Mouse (Mus musculus) induced T-regulatory cell, adult 2 months (primary cell): Measurements from ENCODE around the gene Ywhag.

Experiments
- DNase-seq: peaks from one replicate; pipeline ENCODE4 v3.0.0-alpha.2; 2012; ENCODE audit warnings: low read depth

The Ywhag gene

GRCm38 (mm10) chr5:135887675-135888102, 46.7 kb downstream of the Ywhag start, which contains the start of gene Hspb1:
Hspb1 (plus strand) TSS chr5:135887919.
- DNase-seq: no peak

GRCm38 (mm10) chr5:135884641-135885040, 49.8 kb downstream of the Ywhag start:
- no peak for DNase-seq

GRCm38 (mm10) chr5:135879449-135880158, 54.8 kb downstream of the Ywhag start:
- no peak for DNase-seq

GRCm38 (mm10) chr5:135877831-135878231, 56.6 kb downstream of the Ywhag start:
- DNase-seq: peak; percentile 81

GRCm38 (mm10) chr5:135877180-135877579, 57.2 kb downstream of the Ywhag start:
- peak; percentile 80 for DNase-seq

- DNase-seq: peak; percentile 55
These were observed 60.7 kb downstream of the Ywhag start for GRCm38 (mm10) chr5:135873753-135874152.

GRCm38 (mm10) chr5:135872996-135873395, 61.4 kb downstream of the Ywhag start:
- DNase-seq: no peak

GRCm38 (mm10) chr5:135870505-135870904, 63.9 kb downstream of the Ywhag start:
- no peak for DNase-seq

GRCm38 (mm10) chr5:135869661-135870423, 64.6 kb downstream of the Ywhag start:
- no peak for DNase-seq

GRCm38 (mm10) chr5:135868653-135869052, 65.8 kb downstream of the Ywhag start:
- DNase-seq: no peak

GRCm38 (mm10) chr5:135867637-135868593, 66.5 kb downstream of the Ywhag start:
- DNase-seq: no peak

- no peak for DNase-seq
These were observed 67.8 kb downstream of the Ywhag start for GRCm38 (mm10) chr5:135866662-135867061.
